Mouse (Mus musculus) mouse trophoblast stem cell (cell line): ENCODE results near the gene Micu1.

ENCODE experiments used
- in situ Hi-C, 2 experiments: fragments of 300-500 bp; cut with MseI, MboI; formaldehyde crosslinking; loops; 2 replicates in 1 of 2; 3 replicates in 1 of 2; pipeline ENCODE4 v1.15.1; 2025

Micu1 gene

GRCm38 (mm10) chr10:59901986-59902605 is 199.8 kb downstream of the Micu1 start:
- in situ Hi-C loops = no loop called here

GRCm38 (mm10) chr10:59902606-59902990 is 200.3 kb downstream of the Micu1 start:
- in situ Hi-C loops = no loop called here

GRCm38 (mm10) chr10:59903170-59903569 is 200.9 kb downstream of the Micu1 start:
- in situ Hi-C loops = no loop called here

GRCm38 (mm10) chr10:59907080-59907609 is 204.9 kb downstream of the Micu1 start:
- in situ Hi-C loops = no loop called here

- in situ Hi-C loops = no loop called here
Observed at GRCm38 (mm10) chr10:59907695-59908299, 205.5 kb downstream of the Micu1 start.

GRCm38 (mm10) chr10:59908776-59909315 is 206.6 kb downstream of the Micu1 start:
- in situ Hi-C loops = no loop called here

GRCm38 (mm10) chr10:59909357-59909847 is 207.1 kb downstream of the Micu1 start:
- in situ Hi-C loops = no loop called here

- in situ Hi-C loops = no loop called here
Observed at GRCm38 (mm10) chr10:59911091-59911490, 208.8 kb downstream of the Micu1 start.

GRCm38 (mm10) chr10:59911561-59912198 is 209.4 kb downstream of the Micu1 start:
- in situ Hi-C loops = no loop called here
